Mouse (Mus musculus) embryonic stem cell, embryonic (primary cell): Measurements from ENCODE around the gene Zfp385a.

Experiments
- CTCF ChIA-PET, 4 experiments: fragments of 300-600 bp in 2 of 4; fragments of 350-600 bp in 2 of 4; sonication (Branson Sonifier 250); formaldehyde crosslinking; loops; one replicate each; lab custom pipeline; 2022; ENCODE audit warnings: inconsistent platforms in 2 of 4; lab: Charles Lee
- POLR2A ChIA-PET, 4 experiments: fragments of 300-600 bp in 2 of 4; fragments of 350-600 bp in 2 of 4; sonication (Branson Sonifier 250); formaldehyde crosslinking; loops; one replicate each; lab custom pipeline; 2022; ENCODE audit warnings: antibody characterized with exemption in 4 of 4, inconsistent platforms in 1 of 4; lab: Charles Lee

The Zfp385a gene

GRCm38 (mm10) chr15:103334194-103334593, 5.7 kb downstream of the Zfp385a start:
- ChIA-PET POLR2A (interaction anchor here in 2 of 4 experiments (0.5 to 5.4 kb wide), 5 partner anchors 10 to 87 kb away, joined by 3 to 32 read pairs (median 3); partner anchors contain the start of gene Gpr84 (in 1 of the 2)), CTCF (interaction anchor here (0.7 to 12.5 kb wide), 6 partner anchors 10 to 157 kb away, joined by 3 to 141 read pairs (median 4); no protein-coding TSS in a partner anchor)

GRCm38 (mm10) chr15:103333738-103334137, 6.2 kb downstream of the Zfp385a start:
- ChIA-PET CTCF (interaction anchor here (0.6 to 12.5 kb wide), 9 partner anchors 10 to 157 kb away, joined by 3 to 141 read pairs (median 5); partner anchors contain the start of gene Gpr84 (in 1 of the 4)), POLR2A (interaction anchor here in 2 of 4 experiments (0.5 to 5.4 kb wide), 5 partner anchors 10 to 86 kb away, joined by 3 to 32 read pairs (median 4); no protein-coding TSS in a partner anchor)

GRCm38 (mm10) chr15:103333081-103333615, 6.7 kb downstream of the Zfp385a start:
- ChIA-PET POLR2A (interaction anchor here in 2 of 4 experiments (0.5 to 1.6 kb wide), 4 partner anchors 9 to 85 kb away, joined by 3 to 9 read pairs (median 4); no protein-coding TSS in a partner anchor), CTCF (interaction anchor here (0.6 to 12.5 kb wide), 10 partner anchors 8 to 55 kb away, joined by 3 to 141 read pairs (median 6); partner anchors contain the start of gene Gpr84 (in 1 of the 4))

GRCm38 (mm10) chr15:103323455-103324247, 16.2 kb downstream of the Zfp385a start:
- POLR2A ChIA-PET: interaction anchor here (0.5 to 2.1 kb wide), 47 partner anchors 8 to 324 kb away, joined by 3 to 12 read pairs (median 3); partner anchors contain the start of genes Cbx5 (in 2 of the 4), Copz1 (in 1 of the 4), Gpr84 (in 1 of the 4) and Hnrnpa1 (in 1 of the 4)
- CTCF ChIA-PET: interaction anchor here (0.5 to 7.0 kb wide), 93 partner anchors 8 to 584 kb away, joined by 3 to 141 read pairs (median 4); partner anchors contain the start of genes Copz1 (in 2 of the 4), Gpr84 (in 2 of the 4), Hoxc10 (in 1 of the 4) and Hoxc8 (in 1 of the 4)

- POLR2A ChIA-PET: interaction anchor here (0.7 to 2.1 kb wide), 28 partner anchors 8 to 324 kb away, joined by 3 to 12 read pairs (median 3); partner anchors contain the start of genes Cbx5 (in 1 of the 4), Copz1 (in 1 of the 4), Gpr84 (in 1 of the 4) and Hnrnpa1 (in 1 of the 4)
- CTCF ChIA-PET: interaction anchor here (0.5 to 7.0 kb wide), 61 partner anchors 8 to 580 kb away, joined by 3 to 141 read pairs (median 5); partner anchors contain the start of genes Gpr84 (in 2 of the 4), Copz1 (in 1 of the 4), Hoxc10 (in 1 of the 4) and Hoxc8 (in 1 of the 4)
These were observed 16.8 kb downstream of the Zfp385a start for GRCm38 (mm10) chr15:103323070-103323454.

GRCm38 (mm10) chr15:103322396-103322795, 17.5 kb downstream of the Zfp385a start:
- ChIA-PET CTCF (interaction anchor here in 3 of 4 experiments (0.8 to 7.0 kb wide), 12 partner anchors 9 to 356 kb away, joined by 3 to 141 read pairs (median 7); partner anchors contain the start of genes Gpr84 (in 1 of the 3), Hoxc10 (in 1 of the 3) and Zfp385a (in 1 of the 3)), POLR2A (interaction anchor here in 2 of 4 experiments (0.6 to 2.1 kb wide), 6 partner anchors 15 to 67 kb away, joined by 3 to 10 read pairs (median 3); partner anchors contain the start of gene Copz1 (in 1 of the 2))

- ChIA-PET CTCF (interaction anchor here (0.6 to 7.0 kb wide), 54 partner anchors 9 to 354 kb away, joined by 3 to 141 read pairs (median 4); partner anchors contain the start of genes Gpr84 (in 2 of the 4), Hoxc10 (in 1 of the 4) and Zfp385a (in 1 of the 4)), POLR2A (interaction anchor here in 2 of 4 experiments (0.5 to 4.6 kb wide), 25 partner anchors 9 to 138 kb away, joined by 3 to 29 read pairs (median 4); partner anchors contain the start of genes Copz1 (in 2 of the 2), Cbx5 (in 1 of the 2), Hnrnpa1 (in 1 of the 2) and Itga5 (in 1 of the 2))
These were observed 18.8 kb downstream of the Zfp385a start for GRCm38 (mm10) chr15:103321076-103321475.

GRCm38 (mm10) chr15:103318201-103318816, 21.6 kb downstream of the Zfp385a start:
- POLR2A ChIA-PET: interaction anchor here in 2 of 4 experiments (0.7 to 4.6 kb wide), 15 partner anchors 10 to 131 kb away, joined by 3 to 29 read pairs (median 3); partner anchors contain the start of genes Cbx5 (in 2 of the 2), Copz1 (in 1 of the 2) and Itga5 (in 1 of the 2)
- CTCF ChIA-PET: interaction anchor here (0.7 to 3.0 kb wide), 20 partner anchors 9 to 319 kb away, joined by 3 to 18 read pairs (median 3); partner anchors contain the start of gene Gpr84 (in 1 of the 4)

- CTCF ChIA-PET: interaction anchor here (0.7 to 3.0 kb wide), 18 partner anchors 9 to 318 kb away, joined by 3 to 18 read pairs (median 3); partner anchors contain the start of gene Gpr84 (in 1 of the 4)
- POLR2A ChIA-PET: interaction anchor here in 2 of 4 experiments (0.6 to 4.6 kb wide), 14 partner anchors 9 to 131 kb away, joined by 3 to 29 read pairs (median 3); partner anchors contain the start of genes Cbx5 (in 2 of the 2), Copz1 (in 1 of the 2) and Itga5 (in 1 of the 2)
These were observed 22.2 kb downstream of the Zfp385a start for GRCm38 (mm10) chr15:103317731-103318130.

GRCm38 (mm10) chr15:103317120-103317519, 22.8 kb downstream of the Zfp385a start:
- ChIA-PET POLR2A (interaction anchor here in 1 of 4 experiments (1.8 to 2.1 kb wide), 3 partner anchors 15 to 78 kb away, joined by 4 to 12 read pairs (median 9); partner anchors contain the start of gene Cbx5), CTCF (interaction anchor here in 3 of 4 experiments (1.0 to 3.0 kb wide), 4 partner anchors 8 to 132 kb away, joined by 4 to 18 read pairs (median 4); partner anchors contain the start of gene Gpr84 (in 1 of the 3))

GRCm38 (mm10) chr15:103315979-103316776, 23.7 kb downstream of the Zfp385a start:
- ChIA-PET CTCF (interaction anchor here (0.5 to 11.5 kb wide), 90 partner anchors 8 to 594 kb away, joined by 3 to 126 read pairs (median 6); partner anchors contain the start of genes Copz1 (in 3 of the 4), Zfp385a (in 3 of the 4) and Calcoco1 (in 1 of the 4)), POLR2A (interaction anchor here in 3 of 4 experiments (0.9 to 2.0 kb wide), 23 partner anchors 8 to 645 kb away, joined by 3 to 22 read pairs (median 5); partner anchors contain the start of genes Cbx5 (in 1 of the 3), Copz1 (in 1 of the 3) and Hnrnpa1 (in 1 of the 3))

GRCm38 (mm10) chr15:103315011-103315502, 24.8 kb downstream of the Zfp385a start:
- POLR2A ChIA-PET: interaction anchor here (0.7 to 2.0 kb wide), 40 partner anchors 9 to 644 kb away, joined by 3 to 22 read pairs (median 4); partner anchors contain the start of genes Copz1 (in 3 of the 4), Cbx5 (in 2 of the 4) and Hnrnpa1 (in 2 of the 4)
- CTCF ChIA-PET: interaction anchor here (0.5 to 11.5 kb wide), 138 partner anchors 8 to 682 kb away, joined by 3 to 126 read pairs (median 5); partner anchors contain the start of genes Copz1 (in 3 of the 4), Zfp385a (in 3 of the 4), Calcoco1 (in 1 of the 4) and Cbx5 (in 1 of the 4)

GRCm38 (mm10) chr15:103314181-103314580, 25.7 kb downstream of the Zfp385a start:
- POLR2A ChIA-PET: interaction anchor here (0.6 to 2.6 kb wide), 8 partner anchors 9 to 131 kb away, joined by 3 to 13 read pairs (median 4); partner anchors contain the start of gene Copz1 (in 1 of the 4)
- CTCF ChIA-PET: interaction anchor here (0.6 to 13.9 kb wide), 28 partner anchors 8 to 316 kb away, joined by 3 to 250 read pairs (median 4); partner anchors contain the start of genes Copz1 (in 1 of the 4) and Hoxc6 (in 1 of the 4)

GRCm38 (mm10) chr15:103313495-103314095, 26.3 kb downstream of the Zfp385a start:
- POLR2A ChIA-PET: interaction anchor here (0.6 to 2.6 kb wide), 10 partner anchors 10 to 579 kb away, joined by 3 to 13 read pairs (median 4); partner anchors contain the start of gene Copz1 (in 1 of the 4)
- CTCF ChIA-PET: interaction anchor here (0.5 to 13.9 kb wide), 36 partner anchors 8 to 316 kb away, joined by 3 to 250 read pairs (median 4); partner anchors contain the start of genes Copz1 (in 1 of the 4) and Hoxc6 (in 1 of the 4)
